Mouse (Mus musculus): Measurements from ENCODE around the gene Rufy2. TPM values are rescaled to one million over a fixed set of nuclear protein-coding genes. Genes with fewer than 3 reads are reported as not detected.

Gene Rufy2
- polyA plus RNA-seq, 1 experiment: 3.0 TPM

- TF ChIP-seq MAX (IDR thresholded peaks at IDR 0.05; ENCODE audit: low read depth) (no peak), POLR2AphosphoS2 (IDR thresholded peaks at IDR 0.05; ENCODE audit: insufficient read length, low read depth) (peak; percentile 38)
- H3K4me3 ChIP-seq: no peak overlapping the region
- no peak overlapping the region for H3ac ChIP-seq (ENCODE audit: control insufficient read depth, insufficient read length)
- H3K36me3 ChIP-seq (ENCODE audit: control insufficient read depth, insufficient read depth): peaks cover 46% of the 10 kb centered on the region
- H3K79me2 ChIP-seq (ENCODE audit: control insufficient read depth, insufficient read depth): no peaks in the 10 kb centered on the region
- no peaks in the 10 kb centered on the region for H3K27me3 ChIP-seq (ENCODE audit: control insufficient read depth, insufficient read depth, insufficient read length)
- no peak overlapping the region for H3K4me2 ChIP-seq (ENCODE audit: low read depth)
Observed at GRCm38 (mm10) chr10:63010268-63010667, 30.2 kb downstream of the Rufy2 start.

- Histone ChIP-seq H3K27me3 (ENCODE audit: control insufficient read depth, insufficient read depth, insufficient read length) (no peaks in the 10 kb centered on the region), H3K79me2 (ENCODE audit: control insufficient read depth, insufficient read depth) (peaks cover 4% of the 10 kb centered on the region), H3K4me2 (ENCODE audit: low read depth) (no peak overlapping the region), H3K4me3 (no peak overlapping the region), H3K36me3 (ENCODE audit: control insufficient read depth, insufficient read depth) (peaks cover 56% of the 10 kb centered on the region), H3ac (ENCODE audit: control insufficient read depth, insufficient read length) (no peak overlapping the region)
- TF ChIP-seq E2F4 (IDR thresholded peaks at IDR 0.05; ENCODE audit: insufficient read depth) (no peak), POLR2AphosphoS2 (IDR thresholded peaks at IDR 0.05; ENCODE audit: insufficient read length, low read depth) (peak; percentile 20)
Observed at GRCm38 (mm10) chr10:63011556-63011955, 31.5 kb downstream of the Rufy2 start.

GRCm38 (mm10) chr10:63013476-63013875 is 33.5 kb downstream of the Rufy2 start:
- Histone ChIP-seq H3K27me3 (ENCODE audit: control insufficient read depth, insufficient read depth, insufficient read length) (no peaks in the 10 kb centered on the region), H3K79me2 (ENCODE audit: control insufficient read depth, insufficient read depth) (peaks cover 23% of the 10 kb centered on the region), H3K4me3 (no peak overlapping the region), H3ac (ENCODE audit: control insufficient read depth, insufficient read length) (no peak overlapping the region), H3K36me3 (ENCODE audit: control insufficient read depth, insufficient read depth) (peaks cover 65% of the 10 kb centered on the region), H3K4me2 (ENCODE audit: low read depth) (no peak overlapping the region)
- no peak for TF ChIP-seq CEBPB (IDR thresholded peaks at IDR 0.05; ENCODE audit: insufficient read depth, poor library complexity, severe bottlenecking)
- TF ChIP-seq POLR2A (IDR thresholded peaks at IDR 0.05; ENCODE audit: insufficient read length, low read depth): no peak
- no peak for TF ChIP-seq SRF (IDR thresholded peaks at IDR 0.05; ENCODE audit: control insufficient read depth, insufficient read length, low read depth)
- TF ChIP-seq TCF12 (IDR thresholded peaks at IDR 0.05; ENCODE audit: insufficient read depth, poor library complexity, severe bottlenecking): no peak
- no peak for TF ChIP-seq REST (IDR thresholded peaks at IDR 0.05; ENCODE audit: insufficient read depth, insufficient read length)
- TF ChIP-seq MYOG (IDR thresholded peaks at IDR 0.05; ENCODE audit: control insufficient read depth in 1 of 3, insufficient read depth in 1 of 3, insufficient read length in 2 of 3, low read depth in 2 of 3): no peak
- no peak for TF ChIP-seq E2F4 (IDR thresholded peaks at IDR 0.05; ENCODE audit: insufficient read depth)
- TF ChIP-seq MAX (IDR thresholded peaks at IDR 0.05; ENCODE audit: low read depth): no peak

GRCm38 (mm10) chr10:63014168-63014567 is 34.1 kb downstream of the Rufy2 start:
- no peak overlapping the region for H3K4me2 ChIP-seq (ENCODE audit: low read depth)
- H3ac ChIP-seq (ENCODE audit: control insufficient read depth, insufficient read length): no peak overlapping the region
- no peak overlapping the region for H3K4me3 ChIP-seq
- no peak for TF ChIP-seq USF1 (IDR thresholded peaks at IDR 0.05; ENCODE audit: low read depth)
- no peak for TF ChIP-seq MYOD1 (IDR thresholded peaks at IDR 0.05; ENCODE audit: control insufficient read depth in 1 of 3, insufficient read length in 2 of 3, low read depth in 2 of 3)
- TF ChIP-seq CEBPB (IDR thresholded peaks at IDR 0.05; ENCODE audit: insufficient read depth, poor library complexity, severe bottlenecking): no peak
- TF ChIP-seq REST (IDR thresholded peaks at IDR 0.05; ENCODE audit: insufficient read depth, insufficient read length): no peak
- no peak for TF ChIP-seq E2F4 (IDR thresholded peaks at IDR 0.05; ENCODE audit: insufficient read depth)
- TF ChIP-seq TCF3 (IDR thresholded peaks at IDR 0.05; ENCODE audit: insufficient read length, low read depth): no peak
- no peak for TF ChIP-seq POLR2AphosphoS2 (IDR thresholded peaks at IDR 0.05; ENCODE audit: insufficient read length, low read depth)
- no peak for TF ChIP-seq POLR2A (IDR thresholded peaks at IDR 0.05; ENCODE audit: insufficient read length, low read depth)
- no peak for TF ChIP-seq TCF12 (IDR thresholded peaks at IDR 0.05; ENCODE audit: insufficient read depth, poor library complexity, severe bottlenecking)
- no peak for TF ChIP-seq SRF (IDR thresholded peaks at IDR 0.05; ENCODE audit: control insufficient read depth, insufficient read length, low read depth)
- TF ChIP-seq MYOG (IDR thresholded peaks at IDR 0.05; ENCODE audit: control insufficient read depth in 1 of 3, insufficient read depth in 1 of 3, insufficient read length in 2 of 3, low read depth in 2 of 3): no peak
- TF ChIP-seq MAX (IDR thresholded peaks at IDR 0.05; ENCODE audit: low read depth): no peak
- no peaks in the 10 kb centered on the region for H3K27me3 ChIP-seq (ENCODE audit: control insufficient read depth, insufficient read depth, insufficient read length)
- H3K79me2 ChIP-seq (ENCODE audit: control insufficient read depth, insufficient read depth): peaks cover 30% of the 10 kb centered on the region
- H3K36me3 ChIP-seq (ENCODE audit: control insufficient read depth, insufficient read depth): peaks cover 65% of the 10 kb centered on the region

GRCm38 (mm10) chr10:63019304-63019703 is 39.3 kb downstream of the Rufy2 start:
- Histone ChIP-seq H3K4me2 (ENCODE audit: low read depth) (no peak overlapping the region), H3K4me3 (no peak overlapping the region), H3ac (ENCODE audit: control insufficient read depth, insufficient read length) (no peak overlapping the region), H3K27me3 (ENCODE audit: control insufficient read depth, insufficient read depth, insufficient read length) (no peaks in the 10 kb centered on the region), H3K79me2 (ENCODE audit: control insufficient read depth, insufficient read depth) (peaks cover 72% of the 10 kb centered on the region), H3K36me3 (ENCODE audit: control insufficient read depth, insufficient read depth) (peaks cover 37% of the 10 kb centered on the region)
- TF ChIP-seq POLR2AphosphoS2 (IDR thresholded peaks at IDR 0.05; ENCODE audit: insufficient read length, low read depth): no peak
- TF ChIP-seq E2F4 (IDR thresholded peaks at IDR 0.05; ENCODE audit: insufficient read depth): no peak
- no peak for TF ChIP-seq MYOG (IDR thresholded peaks at IDR 0.05; ENCODE audit: control insufficient read depth in 1 of 3, insufficient read depth in 1 of 3, insufficient read length in 2 of 3, low read depth in 2 of 3)
- TF ChIP-seq TCF3 (IDR thresholded peaks at IDR 0.05; ENCODE audit: insufficient read length, low read depth): no peak
- no peak for TF ChIP-seq SRF (IDR thresholded peaks at IDR 0.05; ENCODE audit: control insufficient read depth, insufficient read length, low read depth)
- TF ChIP-seq MAX (IDR thresholded peaks at IDR 0.05; ENCODE audit: low read depth): no peak
- TF ChIP-seq USF1 (IDR thresholded peaks at IDR 0.05; ENCODE audit: low read depth): no peak
- TF ChIP-seq POLR2A (IDR thresholded peaks at IDR 0.05; ENCODE audit: insufficient read length, low read depth): no peak
- TF ChIP-seq MYOD1 (IDR thresholded peaks at IDR 0.05; ENCODE audit: control insufficient read depth in 1 of 3, insufficient read length in 2 of 3, low read depth in 2 of 3): no peak
- TF ChIP-seq CEBPB (IDR thresholded peaks at IDR 0.05; ENCODE audit: insufficient read depth, poor library complexity, severe bottlenecking): no peak
- TF ChIP-seq TCF12 (IDR thresholded peaks at IDR 0.05; ENCODE audit: insufficient read depth, poor library complexity, severe bottlenecking): no peak
- TF ChIP-seq REST (IDR thresholded peaks at IDR 0.05; ENCODE audit: insufficient read depth, insufficient read length): no peak
